Mouse (Mus musculus) hindbrain, embryonic 15.5 days (tissue): ENCODE results near the gene Tjp2. TPM values are rescaled to one million over a fixed set of nuclear protein-coding genes. Genes with fewer than 3 reads are reported as not detected.

Experiments
- ATAC-seq: fragments of 200-750 bp; cut with Nextera tagmentation; 2 replicates; pipeline ENCODE4 v1.8.0; 2017; ENCODE audit warnings: low read depth, moderate number of reproducible peaks, moderate TSS enrichment; ENCODE audit not compliant: low FRiP score
- H3K27ac ChIP-seq: fragments of 300-500 bp; sonication (generic); replicated peaks from 2 replicates; pipeline ENCODE4 v1.5.1; 2015; ENCODE audit warnings: mild to moderate bottlenecking, inconsistent platforms
- H3K27me3 ChIP-seq: fragments of 300-500 bp; sonication (generic); 2 replicates; pipeline ENCODE4 v1.6.1; 2015; ENCODE audit warnings: control low read depth, inconsistent platforms
- H3K36me3 ChIP-seq: fragments of 300-500 bp; sonication (generic); 2 replicates; pipeline ENCODE4 v1.6.1; 2015; ENCODE audit warnings: control low read depth, inconsistent platforms
- H3K4me1 ChIP-seq: fragments of 300-500 bp; sonication (generic); replicated peaks from 2 replicates; pipeline ENCODE4 v1.6.1; 2015; ENCODE audit warnings: control low read depth, inconsistent platforms
- H3K4me2 ChIP-seq: fragments of 300-500 bp; sonication (generic); 2 replicates; pipeline ENCODE4 v1.6.1; 2015; ENCODE audit warnings: moderate library complexity, mild to moderate bottlenecking, inconsistent platforms
- H3K4me3 ChIP-seq: fragments of 300-500 bp; sonication (generic); 2 replicates; pipeline ENCODE4 v1.5.1; 2015; ENCODE audit warnings: mild to moderate bottlenecking, inconsistent platforms
- H3K9ac ChIP-seq: fragments of 300-500 bp; sonication (generic); 2 replicates; pipeline ENCODE4 v1.6.1; 2015; ENCODE audit warnings: inconsistent platforms
- H3K9me3 ChIP-seq: fragments of 300-500 bp; sonication (generic); 2 replicates; pipeline ENCODE4 v1.6.1; 2016; ENCODE audit warnings: control low read depth, inconsistent platforms
- WGBS: fragments of 180-500 bp; shearing (Covaris S2); methylation state at CpG from one replicate; pipeline ENCODE4 v1.1.7; 2015; 5-methylcytosine and 5-hydroxymethylcytosine counted together
- polyA plus RNA-seq: library from polyadenylated mRNA; unstranded; fragments of >200 nt; fragmentation: Nextera tagmentation; extraction: Ambion mirVana; gene quantifications from 2 replicates; pipeline ENCODE4 v1.2.1, GENCODE M21; 2015

Gene Tjp2
- polyA plus RNA-seq, 1 experiment from 2014 or later: 12.9 TPM

GRCm38 (mm10) chr19:24140298-24140697 lies 84.5 kb downstream of the Tjp2 start:
- Histone ChIP-seq H3K36me3 (no peaks in the 10 kb centered on the region), H3K27me3 (no peaks in the 10 kb centered on the region), H3K9me3 (no peaks in the 10 kb centered on the region), H3K4me2 (no peak overlapping the region), H3K27ac (no peak overlapping the region), H3K4me1 (peaks cover 3% of the 10 kb centered on the region; the same call in 1 of the 2 replicates), H3K4me3 (no peak overlapping the region), H3K9ac (no peak overlapping the region)
- ATAC-seq: no peak
- 62% methylated on average over 3 of the region's 3 CpGs for WGBS

GRCm38 (mm10) chr19:24137392-24137791 lies 87.4 kb downstream of the Tjp2 start:
- Histone ChIP-seq H3K27me3 (no peaks in the 10 kb centered on the region), H3K36me3 (no peaks in the 10 kb centered on the region), H3K27ac (no peak overlapping the region), H3K9me3 (no peaks in the 10 kb centered on the region), H3K4me3 (no peak overlapping the region), H3K9ac (no peak overlapping the region), H3K4me1 (peaks cover 6% of the 10 kb centered on the region; the same call in 1 of the 2 replicates), H3K4me2 (no peak overlapping the region)
- no peak for ATAC-seq
- 69% methylated on average over 4 of the region's 4 CpGs for WGBS

GRCm38 (mm10) chr19:24134991-24135390 lies 89.8 kb downstream of the Tjp2 start:
- H3K4me2 ChIP-seq: peak overlapping the region; percentile 60
- WGBS: 37% methylated on average over 10 of the region's 10 CpGs
- peak; percentile 40; the same call in 1 of the 2 replicates for ATAC-seq
- peak overlapping the region; percentile 37 for H3K9ac ChIP-seq
- H3K4me3 ChIP-seq: peak overlapping the region; percentile 39
- H3K36me3 ChIP-seq: peaks cover 17% of the 10 kb centered on the region; the same call in 1 of the 2 replicates
- no peaks in the 10 kb centered on the region for H3K9me3 ChIP-seq
- no peak overlapping the region for H3K27ac ChIP-seq
- peaks cover 6% of the 10 kb centered on the region; the same call in 1 of the 2 replicates for H3K4me1 ChIP-seq
- no peaks in the 10 kb centered on the region for H3K27me3 ChIP-seq

GRCm38 (mm10) chr19:24134144-24134911 lies 90.5 kb downstream of the Tjp2 start:
- ATAC-seq: peak; percentile 63
- 66% methylated on average over 16 of the region's 16 CpGs for WGBS
- H3K36me3 ChIP-seq: peaks cover 21% of the 10 kb centered on the region; the same call in 1 of the 2 replicates
- H3K4me1 ChIP-seq: peaks cover 6% of the 10 kb centered on the region; the same call in 1 of the 2 replicates
- H3K4me2 ChIP-seq: peak overlapping the region; percentile 60
- no peaks in the 10 kb centered on the region for H3K9me3 ChIP-seq
- H3K27ac ChIP-seq: no peak overlapping the region; the same call in 1 of the 2 replicates
- peak overlapping the region; percentile 39 for H3K4me3 ChIP-seq
- H3K9ac ChIP-seq: peak overlapping the region; percentile 37
- H3K27me3 ChIP-seq: no peaks in the 10 kb centered on the region

GRCm38 (mm10) chr19:24123534-24124290 lies 101.1 kb downstream of the Tjp2 start:
- H3K4me1 ChIP-seq: no peaks in the 10 kb centered on the region
- no peak overlapping the region for H3K4me3 ChIP-seq
- no peak overlapping the region for H3K4me2 ChIP-seq
- no peak overlapping the region for H3K9ac ChIP-seq
- WGBS: 94% methylated on average over 8 of the region's 8 CpGs
- ATAC-seq: no peak
- no peaks in the 10 kb centered on the region for H3K9me3 ChIP-seq
- H3K27me3 ChIP-seq: no peaks in the 10 kb centered on the region
- peaks cover 4% of the 10 kb centered on the region; the same call in 1 of the 2 replicates for H3K36me3 ChIP-seq
- no peak overlapping the region for H3K27ac ChIP-seq

GRCm38 (mm10) chr19:24123087-24123486 lies 101.7 kb downstream of the Tjp2 start:
- no peak overlapping the region for H3K4me3 ChIP-seq
- no peaks in the 10 kb centered on the region for H3K27me3 ChIP-seq
- 90% methylated on average over 6 of the region's 6 CpGs for WGBS
- no peaks in the 10 kb centered on the region for H3K36me3 ChIP-seq
- no peak overlapping the region for H3K9ac ChIP-seq
- H3K4me2 ChIP-seq: no peak overlapping the region
- H3K4me1 ChIP-seq: no peaks in the 10 kb centered on the region
- H3K9me3 ChIP-seq: no peaks in the 10 kb centered on the region
- no peak for ATAC-seq
- H3K27ac ChIP-seq: no peak overlapping the region

- H3K4me1 ChIP-seq: no peaks in the 10 kb centered on the region
- no peak overlapping the region for H3K9ac ChIP-seq
- ATAC-seq: no peak
- H3K27ac ChIP-seq: no peak overlapping the region
- no peak overlapping the region for H3K4me3 ChIP-seq
- 94% methylated on average over 9 of the region's 9 CpGs for WGBS
- no peak overlapping the region for H3K4me2 ChIP-seq
- no peaks in the 10 kb centered on the region for H3K27me3 ChIP-seq
- no peaks in the 10 kb centered on the region for H3K9me3 ChIP-seq
- no peaks in the 10 kb centered on the region for H3K36me3 ChIP-seq
Measured at GRCm38 (mm10) chr19:24122647-24123046, 102.2 kb downstream of the Tjp2 start.

- Histone ChIP-seq H3K4me1 (no peaks in the 10 kb centered on the region), H3K4me2 (no peak overlapping the region), H3K27ac (no peak overlapping the region), H3K27me3 (no peaks in the 10 kb centered on the region), H3K36me3 (no peaks in the 10 kb centered on the region; the same call in 1 of the 2 replicates), H3K9me3 (no peaks in the 10 kb centered on the region), H3K4me3 (no peak overlapping the region), H3K9ac (no peak overlapping the region)
- no peak for ATAC-seq
- WGBS: 84% methylated on average over 4 of the region's 4 CpGs
Measured at GRCm38 (mm10) chr19:24120811-24121210, 104.0 kb downstream of the Tjp2 start.

- no peaks in the 10 kb centered on the region for H3K9me3 ChIP-seq
- no peaks in the 10 kb centered on the region for H3K4me1 ChIP-seq
- no peaks in the 10 kb centered on the region for H3K27me3 ChIP-seq
- no peak for ATAC-seq
- WGBS: 87% methylated on average over 9 of the region's 9 CpGs
- no peaks in the 10 kb centered on the region; the same call in 1 of the 2 replicates for H3K36me3 ChIP-seq
- H3K9ac ChIP-seq: no peak overlapping the region
- H3K27ac ChIP-seq: no peak overlapping the region
- H3K4me2 ChIP-seq: no peak overlapping the region
- H3K4me3 ChIP-seq: no peak overlapping the region
Measured at GRCm38 (mm10) chr19:24118775-24119174, 106.1 kb downstream of the Tjp2 start.

- Histone ChIP-seq H3K9me3 (no peaks in the 10 kb centered on the region), H3K27me3 (no peaks in the 10 kb centered on the region), H3K27ac (no peak overlapping the region), H3K36me3 (peaks cover 6% of the 10 kb centered on the region), H3K4me1 (no peaks in the 10 kb centered on the region), H3K4me3 (no peak overlapping the region), H3K9ac (no peak overlapping the region), H3K4me2 (no peak overlapping the region)
- no peak for ATAC-seq
- 96% methylated on average over 7 of the region's 7 CpGs for WGBS
Measured at GRCm38 (mm10) chr19:24111581-24111980, 113.2 kb downstream of the Tjp2 start.

- H3K9me3 ChIP-seq: no peaks in the 10 kb centered on the region
- 94% methylated on average over 12 of the region's 12 CpGs for WGBS
Measured at GRCm38 (mm10) chr19:24107707-24108106, 117.1 kb downstream of the Tjp2 start.

GRCm38 (mm10) chr19:24103802-24104201 lies 121.0 kb downstream of the Tjp2 start:
- H3K4me3 ChIP-seq: no peak overlapping the region

More at GRCm38 (mm10) chr19:24107707-24108106, 117.1 kb downstream of the Tjp2 start:
- H3K27ac ChIP-seq: no peak overlapping the region
- no peak for ATAC-seq
- H3K36me3 ChIP-seq: peaks cover 6% of the 10 kb centered on the region
- no peak overlapping the region for H3K9ac ChIP-seq
- no peaks in the 10 kb centered on the region for H3K4me1 ChIP-seq
- H3K27me3 ChIP-seq: no peaks in the 10 kb centered on the region
- H3K4me2 ChIP-seq: no peak overlapping the region
- H3K4me3 ChIP-seq: no peak overlapping the region

More at GRCm38 (mm10) chr19:24103802-24104201, 121.0 kb downstream of the Tjp2 start:
- ATAC-seq: no peak
- no peak overlapping the region for H3K9ac ChIP-seq
- H3K9me3 ChIP-seq: no peaks in the 10 kb centered on the region
- 81% methylated on average over 3 of the region's 3 CpGs for WGBS
- H3K27me3 ChIP-seq: no peaks in the 10 kb centered on the region
- no peak overlapping the region for H3K4me2 ChIP-seq
- no peak overlapping the region for H3K27ac ChIP-seq
- H3K4me1 ChIP-seq: no peaks in the 10 kb centered on the region
- peaks cover 6% of the 10 kb centered on the region for H3K36me3 ChIP-seq
